Mouse (Mus musculus) liver, postnatal 0 days (tissue): ENCODE measurements around the gene Dclk1. TPM values are rescaled to one million over a fixed set of nuclear protein-coding genes. Genes with fewer than 3 reads are reported as not detected.

ENCODE experiments used
- ATAC-seq: fragments of 200-750 bp; cut with Nextera tagmentation; 2 replicates; pipeline ENCODE4 v1.8.0; 2017; ENCODE audit warnings: mild to moderate bottlenecking, moderate library complexity
- DNase-seq: peaks from one replicate; pipeline ENCODE4 v3.0.0-alpha.2; 2016
- H3K27ac ChIP-seq: fragments of 300-500 bp; sonication (generic); 2 replicates; pipeline ENCODE4 v1.5.1; 2014; ENCODE audit warnings: antibody characterized with exemption, moderate library complexity, mild to moderate bottlenecking, low read depth
- H3K27me3 ChIP-seq: fragments of 300-500 bp; sonication (generic); 2 replicates; pipeline ENCODE4 v1.6.1; 2014; ENCODE audit warnings: low read length, control low read depth, mixed read lengths; ENCODE audit not compliant: insufficient read depth
- H3K36me3 ChIP-seq: fragments of 300-500 bp; sonication (generic); replicated peaks from 2 replicates; pipeline ENCODE4 v1.6.1; 2014; ENCODE audit warnings: mild to moderate bottlenecking, control low read depth, low read length, moderate library complexity, mixed read lengths; ENCODE audit not compliant: insufficient read depth
- H3K4me1 ChIP-seq: fragments of 300-500 bp; sonication (generic); 2 replicates; pipeline ENCODE4 v1.6.1; 2014; ENCODE audit warnings: antibody characterized with exemption, mild to moderate bottlenecking, control low read depth; ENCODE audit not compliant: insufficient read depth
- H3K4me2 ChIP-seq: fragments of 300-500 bp; sonication (generic); 2 replicates; pipeline ENCODE4 v1.6.1; 2014; ENCODE audit warnings: low read depth, mild to moderate bottlenecking, low read length, moderate library complexity, mixed read lengths
- H3K4me3 ChIP-seq: fragments of 300-500 bp; sonication (generic); 2 replicates; pipeline ENCODE4 v1.5.1; 2014; ENCODE audit warnings: low read depth, low read length
- H3K9ac ChIP-seq: fragments of 300-500 bp; sonication (generic); replicated peaks from 2 replicates; pipeline ENCODE4 v1.6.1; 2014; ENCODE audit warnings: mild to moderate bottlenecking, moderate library complexity
- H3K9me3 ChIP-seq: fragments of 300-500 bp; sonication (generic); 2 replicates; pipeline ENCODE4 v1.6.1; 2016; ENCODE audit warnings: mild to moderate bottlenecking, control low read depth, low read length, mixed read lengths
- CTCF ChIP-seq: sonication (generic); IDR thresholded peaks from 2 replicates; pipeline ENCODE4 v1.5.1; 2016; ENCODE audit warnings: antibody characterized with exemption, low read depth
- EP300 ChIP-seq: IDR thresholded peaks from 2 replicates; pipeline ENCODE4 v1.6.1; 2016; ENCODE audit warnings: antibody characterized with exemption, low read depth, mild to moderate bottlenecking
- WGBS: fragments of 180-500 bp; shearing (Covaris S2); extraction: QIAGEN DNeasy Blood & Tissue Kit; methylation state at CpG from one replicate; pipeline ENCODE4 v1.1.7; 2014; ENCODE audit not compliant: insufficient replicate concordance; 5-methylcytosine and 5-hydroxymethylcytosine counted together
- polyA plus RNA-seq: library from polyadenylated mRNA; unstranded; fragments of >200 nt; fragmentation: Nextera tagmentation; extraction: Ambion mirVana; gene quantifications from 2 replicates; pipeline ENCODE4 v1.2.1, GENCODE M21; 2015

The Dclk1 gene
- polyA plus RNA-seq, 1 experiment from 2014 or later, result 0.11 TPM

- Histone ChIP-seq H3K27ac (no peak overlapping the region), H3K4me3 (no peak overlapping the region), H3K9me3 (no peaks in the 10 kb centered on the region), H3K27me3 (no peaks in the 10 kb centered on the region), H3K4me2 (no peak overlapping the region), H3K9ac (no peak overlapping the region), H3K4me1 (no peaks in the 10 kb centered on the region), H3K36me3 (no peaks in the 10 kb centered on the region)
- no peak for ATAC-seq
- DNase-seq, result no peak
- TF ChIP-seq CTCF, result no peak
- TF ChIP-seq EP300, result no peak
- 52% methylated on average over 9 of the region's 9 CpGs for WGBS
Measured at GRCm38 (mm10) chr3:55535591-55536200, 293.5 kb downstream of the Dclk1 start.

DNA sequence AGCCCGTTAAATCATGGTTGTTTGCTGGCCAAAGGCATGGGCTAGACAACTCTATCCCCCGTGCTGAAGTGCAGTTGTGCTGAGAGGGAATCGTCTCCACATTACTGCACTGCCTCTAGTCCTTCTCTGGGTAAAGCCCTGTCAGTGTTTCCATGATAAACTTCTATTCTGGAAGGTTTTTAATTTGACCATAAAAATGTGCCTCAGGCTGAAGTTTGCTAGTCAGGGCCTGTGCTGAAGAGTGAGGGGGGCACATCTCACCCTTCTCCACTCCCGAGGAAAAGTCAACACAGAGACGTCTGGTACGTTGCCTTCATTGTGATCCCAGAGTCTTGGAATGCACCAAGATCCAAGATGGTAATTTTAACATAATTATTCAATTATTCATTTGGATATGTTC is 294.7 kb downstream of the Dclk1 start:
- no peak overlapping the region for H3K27ac ChIP-seq
- no peak for DNase-seq
- no peaks in the 10 kb centered on the region for H3K36me3 ChIP-seq
- H3K4me1 ChIP-seq, result no peaks in the 10 kb centered on the region
- no peak overlapping the region for H3K4me3 ChIP-seq
- ATAC-seq, result no peak
- no peak overlapping the region for H3K9ac ChIP-seq
- no peak overlapping the region for H3K4me2 ChIP-seq
- H3K27me3 ChIP-seq, result no peaks in the 10 kb centered on the region
- TF ChIP-seq CTCF, result no peak
- no peak for TF ChIP-seq EP300
- H3K9me3 ChIP-seq, result no peaks in the 10 kb centered on the region
- WGBS, result 67% methylated on average over 6 of the region's 6 CpGs

DNA sequence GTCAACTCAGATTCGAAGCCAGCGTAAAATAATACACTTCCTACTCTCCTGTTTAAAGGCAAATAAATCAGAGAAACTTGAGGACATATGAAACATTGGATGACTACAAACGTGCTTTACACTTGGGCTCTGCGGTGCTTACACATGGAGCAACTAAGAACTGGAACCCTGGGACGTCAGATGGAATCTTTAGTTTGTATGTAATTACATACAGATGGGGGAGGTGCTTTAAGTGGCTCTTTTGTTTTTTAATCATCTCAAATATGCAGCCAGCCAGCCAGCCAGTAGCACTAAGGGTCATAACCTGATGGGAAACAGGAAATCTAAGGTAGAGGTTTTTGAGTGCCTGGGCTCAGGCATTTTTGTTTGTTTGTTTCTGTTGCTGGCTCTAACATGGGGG is 295.6 kb downstream of the Dclk1 start:
- Histone ChIP-seq H3K27me3 (no peaks in the 10 kb centered on the region), H3K27ac (no peak overlapping the region), H3K4me3 (no peak overlapping the region), H3K9ac (no peak overlapping the region), H3K9me3 (no peaks in the 10 kb centered on the region), H3K4me1 (no peaks in the 10 kb centered on the region), H3K4me2 (no peak overlapping the region), H3K36me3 (no peaks in the 10 kb centered on the region)
- WGBS, result 75% methylated on average over 5 of the region's 5 CpGs
- ATAC-seq, result no peak
- TF ChIP-seq EP300 (no peak), CTCF (no peak)
- no peak for DNase-seq

DNA sequence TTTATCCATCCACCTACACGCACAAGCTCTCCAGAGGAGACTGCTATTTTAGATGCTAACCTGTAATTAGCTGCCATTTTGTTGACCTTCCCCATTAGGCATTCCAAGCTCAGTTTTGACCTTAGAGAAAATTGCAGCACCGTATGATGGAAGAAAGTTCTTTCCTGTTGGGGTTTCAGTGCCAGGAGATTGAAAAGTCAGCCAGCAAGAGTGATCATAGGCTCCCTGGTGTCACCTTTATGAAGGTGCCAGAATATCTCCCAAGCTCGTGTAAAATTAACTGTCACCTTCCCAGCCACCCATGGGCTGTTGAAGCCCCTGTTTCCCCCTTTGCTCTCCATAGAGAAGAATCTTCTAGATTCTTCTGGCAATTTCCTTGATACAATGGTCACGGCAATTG is 297.2 kb downstream of the Dclk1 start:
- Histone ChIP-seq H3K9ac (no peak overlapping the region), H3K36me3 (no peaks in the 10 kb centered on the region), H3K9me3 (no peaks in the 10 kb centered on the region), H3K4me3 (no peak overlapping the region), H3K4me2 (no peak overlapping the region), H3K27ac (no peak overlapping the region), H3K4me1 (no peaks in the 10 kb centered on the region), H3K27me3 (no peaks in the 10 kb centered on the region)
- WGBS, result 61% methylated on average over 4 of the region's 4 CpGs
- TF ChIP-seq CTCF, result no peak
- TF ChIP-seq EP300, result no peak
- no peak for ATAC-seq
- DNase-seq, result no peak

DNA sequence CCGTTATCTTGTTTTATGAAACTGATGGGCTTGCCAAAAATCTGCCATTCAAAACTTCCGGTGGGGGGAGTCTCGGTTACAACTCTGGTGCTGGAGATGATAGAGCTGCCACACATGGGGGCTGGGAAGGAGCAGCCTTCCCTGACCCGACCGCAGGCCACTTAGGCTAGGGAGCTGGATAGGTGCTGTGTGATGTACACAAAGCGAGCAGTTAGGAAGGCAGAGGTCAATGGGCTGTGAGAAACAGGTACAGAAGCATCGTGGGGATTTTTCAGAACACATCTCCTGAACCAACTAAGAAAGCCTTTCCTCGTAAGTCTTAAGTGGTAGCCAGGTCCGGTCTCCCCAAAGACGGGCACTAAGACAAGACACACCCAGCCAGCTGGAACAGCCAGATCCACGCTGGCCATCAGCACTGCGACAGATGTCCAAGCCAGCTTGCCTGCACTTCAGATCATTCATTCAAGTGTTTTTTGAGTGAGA is 297.7 kb downstream of the Dclk1 start:
- Histone ChIP-seq H3K9me3 (no peaks in the 10 kb centered on the region), H3K4me3 (no peak overlapping the region), H3K4me1 (no peaks in the 10 kb centered on the region), H3K27me3 (no peaks in the 10 kb centered on the region), H3K9ac (no peak overlapping the region), H3K27ac (no peak overlapping the region), H3K4me2 (no peak overlapping the region), H3K36me3 (no peaks in the 10 kb centered on the region)
- TF ChIP-seq CTCF (no peak), EP300 (no peak)
- ATAC-seq, result no peak
- no peak for DNase-seq
- WGBS, result 73% methylated on average over 12 of the region's 12 CpGs

GRCm38 (mm10) chr3:55540406-55541140 is 298.4 kb downstream of the Dclk1 start:
- DNase-seq, result no peak
- Histone ChIP-seq H3K27ac (no peak overlapping the region), H3K27me3 (no peaks in the 10 kb centered on the region), H3K36me3 (no peaks in the 10 kb centered on the region), H3K4me2 (no peak overlapping the region), H3K9ac (no peak overlapping the region), H3K4me3 (no peak overlapping the region), H3K9me3 (no peaks in the 10 kb centered on the region), H3K4me1 (no peaks in the 10 kb centered on the region)
- TF ChIP-seq EP300, result no peak
- TF ChIP-seq CTCF, result no peak
- WGBS, result 80% methylated on average over 6 of the region's 6 CpGs
- ATAC-seq, result no peak
